Mouse (Mus musculus): ENCODE measurements around the gene Parp3. TPM values are rescaled to one million over a fixed set of nuclear protein-coding genes. Genes with fewer than 3 reads are reported as not detected.

Parp3 gene
- total and polyA plus RNA-seq, 3 experiments: 2.2 to 5.0 TPM; not detected in 1

DNA sequence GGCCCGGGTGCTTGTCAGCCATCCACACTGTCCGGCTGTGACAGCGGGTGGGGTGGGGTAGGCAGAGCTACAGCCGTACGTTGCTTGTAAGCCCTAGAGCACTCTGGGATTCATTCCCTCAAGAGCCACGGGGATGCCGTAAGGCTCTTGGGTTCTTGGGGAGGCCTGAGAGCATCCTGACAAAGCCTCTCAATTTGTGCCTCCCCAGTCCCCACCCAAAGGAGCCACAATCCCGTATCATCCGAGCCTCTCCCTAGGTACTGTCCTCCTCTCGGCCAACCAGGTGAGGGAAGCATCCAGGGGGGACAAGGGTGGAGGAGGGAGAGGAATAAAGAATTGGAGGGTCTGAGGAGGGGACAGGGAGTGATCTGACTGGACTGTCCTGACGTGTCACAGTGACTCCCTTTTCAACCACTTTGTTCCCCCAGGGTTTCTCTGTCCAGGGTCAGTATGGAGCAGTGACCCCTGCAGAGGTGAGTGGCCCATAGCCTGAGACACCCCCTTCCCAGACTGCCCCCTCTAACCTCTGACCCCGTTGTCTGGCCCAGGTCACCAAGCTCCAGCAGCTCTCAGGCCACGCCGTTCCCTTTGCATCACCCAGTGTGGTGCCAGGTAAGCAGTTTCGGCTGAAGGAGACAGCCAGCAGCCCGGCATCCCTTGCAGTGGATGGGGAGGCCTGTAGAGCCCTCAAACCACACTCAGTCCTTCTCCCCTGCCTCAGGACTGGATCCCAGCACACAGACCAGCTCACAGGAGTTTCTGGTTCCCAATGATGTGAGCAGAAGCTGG lies 14.9 kb downstream of the Parp3 start:
- Histone ChIP-seq H3K9me3 (replicated peaks; ENCODE audit: insufficient read depth, low read length) (no peaks in the 10 kb centered on the region), H3K27me3 (ENCODE audit: control insufficient read depth in 1 of 2, insufficient read depth in 2 of 2, low read length in 2 of 2) (no peaks in the 10 kb centered on the region), H3K27ac (ENCODE audit: control insufficient read depth, low read depth, low read length) (no peak overlapping the region), H3K4me3 (ENCODE audit: control insufficient read depth in 1 of 2, insufficient read depth in 1 of 2, low read depth in 2 of 2, low read length in 2 of 2) (no peak overlapping the region), H3K79me2 (ENCODE audit: control insufficient read depth, insufficient read depth, low read length, poor library complexity) (no peaks in the 10 kb centered on the region), H3K9ac (ENCODE audit: control insufficient read depth, low read depth, low read length, poor library complexity, severe bottlenecking) (no peak overlapping the region), H3K4me1 (ENCODE audit: control insufficient read depth in 1 of 2, insufficient read depth in 2 of 2, low read length in 2 of 2) (no peaks in the 10 kb centered on the region), H3K36me3 (ENCODE audit: control insufficient read depth in 1 of 2, insufficient read depth in 2 of 2, low read length in 2 of 2) (no peaks in the 10 kb centered on the region)
- TF ChIP-seq HCFC1 (IDR thresholded peaks at IDR 0.05; ENCODE audit: low read depth, low read length) (no peak), E2F4 (IDR thresholded peaks at IDR 0.05; ENCODE audit: borderline replicate concordance, low read depth, low read length) (no peak), EP300 (IDR thresholded peaks at IDR 0.05; ENCODE audit: low read depth in 1 of 2, low read length in 2 of 2) (no peak), MXI1 (IDR thresholded peaks at IDR 0.05; ENCODE audit: low read depth, low read length) (no peak), ETS1 (IDR thresholded peaks at IDR 0.05; ENCODE audit: low read depth, low read length) (no peak), TBP (IDR thresholded peaks at IDR 0.05; ENCODE audit: low read depth, low read length) (no peak), ZNF384 (IDR thresholded peaks at IDR 0.05; ENCODE audit: low read depth, low read length) (no peak), TAL1 (IDR thresholded peaks at IDR 0.05; ENCODE audit: low read length) (no peak), BHLHE40 (IDR thresholded peaks at IDR 0.05; ENCODE audit: borderline replicate concordance, low read depth, low read length) (no peak), MEF2A (IDR thresholded peaks at IDR 0.05; ENCODE audit: extremely low read depth, insufficient replicate concordance, low read depth, low read length, poor library complexity, severe bottlenecking) (no peak), POLR2A (IDR thresholded peaks at IDR 0.05; ENCODE audit: control insufficient read depth in 1 of 2, insufficient read depth in 1 of 2, low read depth in 1 of 2, low read length in 2 of 2, poor library complexity in 1 of 2) (no peak), UBTF (IDR thresholded peaks at IDR 0.05; ENCODE audit: borderline replicate concordance, insufficient read depth, low read depth, low read length) (no peak), RCOR1 (IDR thresholded peaks at IDR 0.05; ENCODE audit: low read depth, low read length) (no peak)
- DNase-seq (ENCODE audit: low read depth, low spot score): no peak

- no peak overlapping the region for H3K9ac ChIP-seq (ENCODE audit: control insufficient read depth, low read depth, low read length, poor library complexity, severe bottlenecking)
- no peaks in the 10 kb centered on the region for H3K9me3 ChIP-seq (replicated peaks; ENCODE audit: insufficient read depth, low read length)
- no peaks in the 10 kb centered on the region for H3K79me2 ChIP-seq (ENCODE audit: control insufficient read depth, insufficient read depth, low read length, poor library complexity)
- H3K27me3 ChIP-seq (ENCODE audit: control insufficient read depth in 1 of 2, insufficient read depth in 2 of 2, low read length in 2 of 2): no peaks in the 10 kb centered on the region
- no peaks in the 10 kb centered on the region for H3K4me1 ChIP-seq (ENCODE audit: control insufficient read depth in 1 of 2, insufficient read depth in 2 of 2, low read length in 2 of 2)
- no peak overlapping the region for H3K27ac ChIP-seq (ENCODE audit: control insufficient read depth, low read depth, low read length)
- DNase-seq (ENCODE audit: low read depth, low spot score): no peak
- TF ChIP-seq USF1 (IDR thresholded peaks at IDR 0.05; ENCODE audit: low read depth, low read length) (no peak), ETS1 (IDR thresholded peaks at IDR 0.05; ENCODE audit: low read depth, low read length) (no peak), TBP (IDR thresholded peaks at IDR 0.05; ENCODE audit: low read depth, low read length) (no peak), MAFK (IDR thresholded peaks at IDR 0.05; ENCODE audit: borderline replicate concordance, low read depth, low read length) (no peak), USF2 (IDR thresholded peaks at IDR 0.05; ENCODE audit: borderline replicate concordance in 1 of 2, insufficient read depth in 1 of 2, low read depth in 1 of 2, low read length in 2 of 2) (no peak), MXI1 (IDR thresholded peaks at IDR 0.05; ENCODE audit: low read depth, low read length) (no peak), E2F4 (IDR thresholded peaks at IDR 0.05; ENCODE audit: borderline replicate concordance, low read depth, low read length) (no peak), POLR2A (IDR thresholded peaks at IDR 0.05; ENCODE audit: control insufficient read depth in 1 of 2, insufficient read depth in 1 of 2, low read depth in 1 of 2, low read length in 2 of 2, poor library complexity in 1 of 2) (no peak), CHD1 (IDR thresholded peaks at IDR 0.05; ENCODE audit: low read depth, low read length) (no peak), CHD2 (IDR thresholded peaks at IDR 0.05; ENCODE audit: low read length) (no peak), ZNF384 (IDR thresholded peaks at IDR 0.05; ENCODE audit: low read depth, low read length) (no peak), ZMIZ1 (IDR thresholded peaks at IDR 0.05; ENCODE audit: low read depth, low read length) (no peak), ELF1 (IDR thresholded peaks at IDR 0.05; ENCODE audit: low read depth, low read length) (no peak), NELFE (IDR thresholded peaks at IDR 0.05; ENCODE audit: low read depth, low read length) (no peak)
- no peaks in the 10 kb centered on the region for H3K36me3 ChIP-seq (ENCODE audit: control insufficient read depth in 1 of 2, insufficient read depth in 2 of 2, low read length in 2 of 2)
- no peak overlapping the region for H3K4me3 ChIP-seq (ENCODE audit: control insufficient read depth in 1 of 2, insufficient read depth in 1 of 2, low read depth in 2 of 2, low read length in 2 of 2)
Observed at GRCm38 (mm10) chr9:106461026-106461415, 15.7 kb downstream of the Parp3 start.
